Mouse (Mus musculus): ENCODE measurements around the gene Naga. TPM values are rescaled to one million over a fixed set of nuclear protein-coding genes. Genes with fewer than 3 reads are reported as not detected.

Gene Naga
- total and polyA plus RNA-seq, 3 experiments: 22.6 to 54.3 (median 27.0) TPM

GRCm38 (mm10) chr15:82339150-82339549, 425 bp upstream of the Naga start:
- DNase-seq: no peak
- Histone ChIP-seq H3K27ac (peak overlapping the region; percentile 81), H3K79me2 (replicated peaks; ENCODE audit: control insufficient read depth, insufficient read depth, low read length) (no peaks in the 10 kb centered on the region), H3K4me3 (peak overlapping the region; percentile 72), H3K36me3 (ENCODE audit: control insufficient read depth, insufficient read depth, low read length) (no peaks in the 10 kb centered on the region), H3K4me1 (ENCODE audit: control insufficient read depth, insufficient read depth, low read length) (peaks cover 7% of the 10 kb centered on the region), H3K9ac (ENCODE audit: low read depth, low read length) (peak overlapping the region; percentile 69), H3K27me3 (ENCODE audit: control insufficient read depth, insufficient read depth, low read length) (no peaks in the 10 kb centered on the region)
- TF ChIP-seq EP300 (IDR thresholded peaks at IDR 0.05; ENCODE audit: insufficient read depth, low read depth, low read length) (no peak), POLR2A (IDR thresholded peaks at IDR 0.05; ENCODE audit: insufficient read depth, low read depth, low read length) (no peak), CTCF (IDR thresholded peaks at IDR 0.05) (no peak)
- WGBS: 59% methylated on average over 10 of the region's 10 CpGs
- intact Hi-C loops (cut with DNase I): loop anchor here (5.0 kb wide), 1 partner anchor 72 kb away; no protein-coding TSS in a partner anchor

- WGBS: 18% methylated on average over 4 of the region's 4 CpGs
- H3K9ac ChIP-seq (ENCODE audit: low read depth, low read length): peak overlapping the region; percentile 56; the same call in 1 of the 2 replicates
- H3K27me3 ChIP-seq (ENCODE audit: control insufficient read depth, insufficient read depth, low read length): no peaks in the 10 kb centered on the region
- TF ChIP-seq POLR2A (IDR thresholded peaks at IDR 0.05; ENCODE audit: insufficient read depth, low read depth, low read length) (no peak), CTCF (IDR thresholded peaks at IDR 0.05) (no peak), EP300 (IDR thresholded peaks at IDR 0.05; ENCODE audit: insufficient read depth, low read depth, low read length) (no peak)
- intact Hi-C loops (cut with DNase I): loop anchor here (5.0 kb wide), 1 partner anchor 71 kb away; no protein-coding TSS in a partner anchor
- peak overlapping the region; percentile 81 for H3K27ac ChIP-seq
- H3K36me3 ChIP-seq (ENCODE audit: control insufficient read depth, insufficient read depth, low read length): no peaks in the 10 kb centered on the region
- no peak for DNase-seq
- no peaks in the 10 kb centered on the region for H3K79me2 ChIP-seq (replicated peaks; ENCODE audit: control insufficient read depth, insufficient read depth, low read length)
- H3K4me3 ChIP-seq: peak overlapping the region; percentile 72
- peaks cover 7% of the 10 kb centered on the region for H3K4me1 ChIP-seq (ENCODE audit: control insufficient read depth, insufficient read depth, low read length)
These were observed 850 bp downstream of the Naga start for GRCm38 (mm10) chr15:82337875-82338274.

GRCm38 (mm10) chr15:82336629-82337028, 2.1 kb downstream of the Naga start:
- TF ChIP-seq CTCF (IDR thresholded peaks at IDR 0.05): no peak
- H3K36me3 ChIP-seq (ENCODE audit: control insufficient read depth, insufficient read depth, low read length): no peaks in the 10 kb centered on the region
- WGBS: 88% methylated on average over 12 of the region's 12 CpGs
- H3K79me2 ChIP-seq (replicated peaks; ENCODE audit: control insufficient read depth, insufficient read depth, low read length): no peaks in the 10 kb centered on the region
- peaks cover 6% of the 10 kb centered on the region for H3K4me1 ChIP-seq (ENCODE audit: control insufficient read depth, insufficient read depth, low read length)
- no peak overlapping the region for H3K9ac ChIP-seq (ENCODE audit: low read depth, low read length)
- DNase-seq: no peak
- no peak overlapping the region for H3K4me3 ChIP-seq
- no peaks in the 10 kb centered on the region for H3K27me3 ChIP-seq (ENCODE audit: control insufficient read depth, insufficient read depth, low read length)
- intact Hi-C loops (cut with DNase I): loop anchor here (5.0 kb wide), 1 partner anchor 69 kb away; no protein-coding TSS in a partner anchor
- H3K27ac ChIP-seq: no peak overlapping the region

- no peak for DNase-seq
- Histone ChIP-seq H3K4me1 (ENCODE audit: control insufficient read depth, insufficient read depth, low read length) (peaks cover 4% of the 10 kb centered on the region; the same call in 1 of the 2 replicates), H3K9ac (ENCODE audit: low read depth, low read length) (no peak overlapping the region), H3K27ac (no peak overlapping the region), H3K27me3 (ENCODE audit: control insufficient read depth, insufficient read depth, low read length) (no peaks in the 10 kb centered on the region), H3K79me2 (replicated peaks; ENCODE audit: control insufficient read depth, insufficient read depth, low read length) (no peaks in the 10 kb centered on the region), H3K4me3 (no peak overlapping the region), H3K36me3 (ENCODE audit: control insufficient read depth, insufficient read depth, low read length) (no peaks in the 10 kb centered on the region)
- 96% methylated on average over 4 of the region's 4 CpGs for WGBS
- TF ChIP-seq POLR2A (IDR thresholded peaks at IDR 0.05; ENCODE audit: insufficient read depth, low read depth, low read length) (no peak), EP300 (IDR thresholded peaks at IDR 0.05; ENCODE audit: insufficient read depth, low read depth, low read length) (no peak), CTCF (IDR thresholded peaks at IDR 0.05) (no peak)
- intact Hi-C loops (cut with DNase I): loop anchor here (5.0 kb wide), 1 partner anchor 68 kb away; no protein-coding TSS in a partner anchor
These were observed 3.5 kb downstream of the Naga start for GRCm38 (mm10) chr15:82335194-82335593.

- WGBS: 61% methylated on average over 2 of the region's 2 CpGs
- TF ChIP-seq POLR2A (IDR thresholded peaks at IDR 0.05; ENCODE audit: insufficient read depth, low read depth, low read length): no peak
- no peak for TF ChIP-seq CTCF (IDR thresholded peaks at IDR 0.05)
- Histone ChIP-seq H3K4me1 (ENCODE audit: control insufficient read depth, insufficient read depth, low read length) (no peaks in the 10 kb centered on the region), H3K4me3 (no peak overlapping the region), H3K27ac (no peak overlapping the region), H3K27me3 (ENCODE audit: control insufficient read depth, insufficient read depth, low read length) (no peaks in the 10 kb centered on the region), H3K79me2 (replicated peaks; ENCODE audit: control insufficient read depth, insufficient read depth, low read length) (no peaks in the 10 kb centered on the region), H3K9ac (ENCODE audit: low read depth, low read length) (no peak overlapping the region), H3K36me3 (ENCODE audit: control insufficient read depth, insufficient read depth, low read length) (no peaks in the 10 kb centered on the region)
- intact Hi-C loops (cut with DNase I): no loop called here
- no peak for DNase-seq
These were observed 13.3 kb downstream of the Naga start for GRCm38 (mm10) chr15:82325382-82325781.

GRCm38 (mm10) chr15:82322195-82322594, 16.5 kb downstream of the Naga start:
- Histone ChIP-seq H3K4me1 (ENCODE audit: control insufficient read depth, insufficient read depth, low read length) (no peaks in the 10 kb centered on the region), H3K79me2 (replicated peaks; ENCODE audit: control insufficient read depth, insufficient read depth, low read length) (no peaks in the 10 kb centered on the region), H3K27me3 (ENCODE audit: control insufficient read depth, insufficient read depth, low read length) (no peaks in the 10 kb centered on the region), H3K36me3 (ENCODE audit: control insufficient read depth, insufficient read depth, low read length) (no peaks in the 10 kb centered on the region), H3K9ac (ENCODE audit: low read depth, low read length) (no peak overlapping the region), H3K27ac (no peak overlapping the region), H3K4me3 (no peak overlapping the region)
- intact Hi-C loops (cut with DNase I): no loop called here
- DNase-seq: no peak
- 79% methylated on average over 8 of the region's 8 CpGs for WGBS
- TF ChIP-seq POLR2A (IDR thresholded peaks at IDR 0.05; ENCODE audit: insufficient read depth, low read depth, low read length) (no peak), EP300 (IDR thresholded peaks at IDR 0.05; ENCODE audit: insufficient read depth, low read depth, low read length) (no peak), CTCF (IDR thresholded peaks at IDR 0.05) (no peak)
